Mouse (Mus musculus): ENCODE data around the gene Scyl2.

- TF ChIP-seq POLR2A (IDR thresholded peaks at IDR 0.05; ENCODE audit: insufficient read length, low read depth) = no peak
- TF ChIP-seq MYOD1 (IDR thresholded peaks at IDR 0.05; ENCODE audit: control insufficient read depth in 1 of 3, insufficient read length in 2 of 3, low read depth in 2 of 3) = no peak
- TF ChIP-seq USF1 (IDR thresholded peaks at IDR 0.05; ENCODE audit: low read depth) = no peak
- no peak for TF ChIP-seq MYOG (IDR thresholded peaks at IDR 0.05; ENCODE audit: control insufficient read depth in 1 of 3, insufficient read depth in 1 of 3, insufficient read length in 2 of 3, low read depth in 2 of 3)
- TF ChIP-seq E2F4 (IDR thresholded peaks at IDR 0.05; ENCODE audit: insufficient read depth) = no peak
- TF ChIP-seq REST (IDR thresholded peaks at IDR 0.05; ENCODE audit: insufficient read depth, insufficient read length) = no peak
- TF ChIP-seq MAX (IDR thresholded peaks at IDR 0.05; ENCODE audit: low read depth) = no peak
- TF ChIP-seq CEBPB (IDR thresholded peaks at IDR 0.05; ENCODE audit: insufficient read depth, poor library complexity, severe bottlenecking) = no peak
- TF ChIP-seq TCF12 (IDR thresholded peaks at IDR 0.05; ENCODE audit: insufficient read depth, poor library complexity, severe bottlenecking) = no peak
- no peak for TF ChIP-seq TCF3 (IDR thresholded peaks at IDR 0.05; ENCODE audit: insufficient read length, low read depth)
- no peak for TF ChIP-seq SRF (IDR thresholded peaks at IDR 0.05; ENCODE audit: control insufficient read depth, insufficient read length, low read depth)
- TF ChIP-seq POLR2AphosphoS2 (IDR thresholded peaks at IDR 0.05; ENCODE audit: insufficient read length, low read depth) = no peak
Measured at GRCm38 (mm10) chr10:89652912-89653311, 33.2 kb downstream of the Scyl2 start.
